Mouse (Mus musculus) erythroblast, embryonic 14.5 days (primary cell): ENCODE measurements at regions not wholly inside any gene's neighbourhood (a gene's known extent, or its start where the extent isn't known, plus 50 kb on each side); places are given as distances from the start of the nearest gene placed in this dataset.

Source experiments
- GATA1 ChIP-seq: IDR thresholded peaks from 2 replicates; pipeline ENCODE4 v1.6.1; 2012; ENCODE audit warnings: low read length, inconsistent platforms, mixed read lengths
- TAL1 ChIP-seq: IDR thresholded peaks from 3 replicates; pipeline ENCODE4 v1.6.1; 2012; ENCODE audit warnings: low read length, inconsistent platforms, mixed read lengths

DNA sequence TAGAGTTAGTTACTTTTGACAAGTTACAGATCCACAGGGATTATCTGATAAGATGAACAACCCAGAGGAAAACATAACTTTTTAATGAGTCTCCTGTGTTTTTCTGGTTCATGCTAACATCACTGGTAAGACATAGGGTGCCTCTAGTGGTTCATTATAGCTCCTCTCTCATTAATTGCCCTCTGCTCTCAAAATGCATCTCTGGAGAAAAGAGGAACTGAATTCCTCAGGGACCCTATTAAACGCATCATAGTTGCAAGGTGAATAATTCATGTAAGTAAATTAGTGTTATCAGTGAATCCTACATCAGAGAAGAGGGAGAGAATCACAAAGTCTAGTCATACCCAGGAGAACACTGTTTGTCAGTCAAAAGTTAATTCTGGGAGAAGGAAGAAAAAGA, 52.4 kb upstream of the Olfr1507 start:
- TF ChIP-seq GATA1 (no peak), TAL1 (no peak)
